Mouse (Mus musculus): ENCODE results near the gene Sptbn2.

The Sptbn2 gene

GRCm38 (mm10) chr19:4793281-4793830, 82.4 kb downstream of the Sptbn2 start:
- DNase-seq = no peak

DNA sequence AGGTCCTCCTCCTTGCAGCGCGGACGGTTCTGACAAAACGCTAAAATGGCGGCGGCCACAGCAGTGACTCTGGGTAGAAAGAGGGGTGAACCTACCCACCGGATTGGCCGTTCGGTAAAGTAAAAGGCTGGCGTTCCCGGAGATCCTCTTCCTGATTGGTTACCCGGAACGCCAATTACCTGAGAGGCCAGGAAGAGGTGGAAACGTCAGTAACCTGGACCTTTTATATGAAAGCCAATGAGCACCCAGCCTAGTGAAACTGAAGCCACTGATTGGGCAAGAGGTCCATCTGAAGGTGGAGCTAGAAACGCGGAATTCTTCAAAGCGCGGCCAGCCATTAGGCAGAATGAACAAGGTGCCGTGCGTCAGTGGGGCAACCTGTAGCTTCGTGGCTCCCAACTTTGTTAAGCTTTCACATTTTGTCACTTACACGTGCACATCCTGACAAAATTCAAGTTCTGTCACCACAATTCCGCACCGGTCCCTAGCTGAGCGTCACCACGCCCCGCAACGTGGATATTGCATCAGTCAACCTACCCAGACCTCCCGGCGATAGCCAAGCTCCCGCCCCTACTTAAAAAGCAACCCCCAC, 83.0 kb downstream of the Sptbn2 start, which contains the start of gene Rbm4:
Gene Rbm4 (minus strand): TSS at position 71 of the 592 bp plus-strand sequence.
- DNase-seq = peak; percentile 99

DNA sequence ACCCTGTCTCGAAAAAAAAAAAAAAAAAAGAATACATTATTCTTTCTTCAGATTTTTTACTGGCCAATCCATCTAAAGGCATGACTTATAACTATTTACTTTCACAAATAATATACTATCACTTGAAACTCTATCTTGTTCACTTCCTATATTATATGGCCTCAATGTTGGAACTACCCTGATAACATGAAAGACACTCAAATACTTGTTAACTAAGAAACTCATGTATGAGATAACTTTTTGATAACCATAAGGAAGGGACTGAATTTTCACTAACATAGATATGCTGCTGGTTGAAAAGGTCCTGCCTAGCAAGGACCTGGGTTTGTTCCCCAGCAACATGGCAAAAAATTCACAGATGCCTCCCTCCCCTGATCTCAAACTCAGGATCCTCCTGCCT, 85.0 kb downstream of the Sptbn2 start:
- no peak for DNase-seq

- DNase-seq = no peak
Measured at GRCm38 (mm10) chr19:4797846-4798245, 86.9 kb downstream of the Sptbn2 start.

GRCm38 (mm10) chr19:4799083-4799482, 88.1 kb downstream of the Sptbn2 start:
- DNase-seq = no peak
